Mouse (Mus musculus): Measurements from ENCODE around the gene Efna3.

The Efna3 gene

GRCm38 (mm10) chr3:89315930-89316831, 6.6 kb downstream of the Efna3 start:
- DNase-seq: peak; percentile 33 to 41

- DNase-seq: peak; percentile 91 to 94
Measured at GRCm38 (mm10) chr3:89315195-89315929, 7.4 kb downstream of the Efna3 start.

GRCm38 (mm10) chr3:89314791-89315190, 8.0 kb downstream of the Efna3 start:
- peak in 1 of 2 experiments; percentile 23 for DNase-seq

- no peak for DNase-seq
Measured at GRCm38 (mm10) chr3:89314340-89314739, 8.4 kb downstream of the Efna3 start.

GRCm38 (mm10) chr3:89308089-89308488, 14.7 kb downstream of the Efna3 start:
- DNase-seq: peak; percentile 83 to 88

GRCm38 (mm10) chr3:89305551-89306325, 17.0 kb downstream of the Efna3 start:
- DNase-seq: no peak

- DNase-seq: no peak
Measured at GRCm38 (mm10) chr3:89305105-89305504, 17.7 kb downstream of the Efna3 start.

GRCm38 (mm10) chr3:89304440-89304839, 18.3 kb downstream of the Efna3 start:
- no peak for DNase-seq

- DNase-seq: no peak
Measured at GRCm38 (mm10) chr3:89300514-89300913, 22.3 kb downstream of the Efna3 start.

- no peak for DNase-seq
Measured at GRCm38 (mm10) chr3:89300071-89300470, 22.7 kb downstream of the Efna3 start.

GRCm38 (mm10) chr3:89299499-89299898, 23.3 kb downstream of the Efna3 start:
- no peak for DNase-seq

- no peak for DNase-seq
Measured at GRCm38 (mm10) chr3:89298908-89299307, 23.9 kb downstream of the Efna3 start.

- no peak for DNase-seq
Measured at GRCm38 (mm10) chr3:89296761-89297396, 25.9 kb downstream of the Efna3 start.

- no peak for DNase-seq
Measured at GRCm38 (mm10) chr3:89295685-89296230, 27.0 kb downstream of the Efna3 start.

- DNase-seq: no peak
Measured at GRCm38 (mm10) chr3:89294195-89294594, 28.6 kb downstream of the Efna3 start.

- no peak for DNase-seq
Measured at GRCm38 (mm10) chr3:89293247-89293918, 29.4 kb downstream of the Efna3 start.

GRCm38 (mm10) chr3:89292303-89292702, 30.5 kb downstream of the Efna3 start:
- DNase-seq: no peak

- DNase-seq: no peak
Measured at GRCm38 (mm10) chr3:89291874-89292273, 30.9 kb downstream of the Efna3 start.

GRCm38 (mm10) chr3:89288503-89288928, 34.2 kb downstream of the Efna3 start:
- DNase-seq: no peak

GRCm38 (mm10) chr3:89287286-89287685, 35.5 kb downstream of the Efna3 start:
- no peak for DNase-seq

- no peak for DNase-seq
Measured at GRCm38 (mm10) chr3:89285526-89285925, 37.2 kb downstream of the Efna3 start.

GRCm38 (mm10) chr3:89284261-89284660, 38.5 kb downstream of the Efna3 start:
- no peak for DNase-seq

Data from cerebellum, postnatal 10 days (tissue).